Mouse (Mus musculus): ENCODE results near the gene Col25a1. TPM values are rescaled to one million over a fixed set of nuclear protein-coding genes. Genes with fewer than 3 reads are reported as not detected.

Gene Col25a1
- polyA plus RNA-seq, 1 experiment = 0.04 TPM

DNA sequence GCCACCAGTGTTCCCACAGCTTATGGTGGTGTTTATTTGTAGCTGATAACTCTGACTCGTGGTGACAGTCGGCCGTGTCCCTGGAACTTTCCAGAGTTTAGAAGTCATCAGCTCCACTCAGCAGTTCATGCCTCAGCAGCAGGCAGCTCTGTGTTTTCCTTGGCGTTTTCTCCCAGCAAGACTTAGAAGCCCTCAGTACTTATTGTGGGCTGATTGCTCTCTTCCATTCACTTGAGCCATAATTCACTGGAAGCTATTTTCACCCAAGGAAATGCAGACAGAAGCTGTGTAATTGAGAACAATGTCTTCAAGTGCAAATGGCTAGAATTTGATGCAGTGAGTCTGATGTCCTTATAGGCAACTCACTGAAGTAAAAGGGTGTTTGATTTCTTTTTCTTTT is 254.6 kb downstream of the Col25a1 start:
- Histone ChIP-seq H3K36me3 (ENCODE audit: control insufficient read depth, insufficient read depth, low read length) (no peaks in the 10 kb centered on the region), H3K27ac (ENCODE audit: insufficient read depth, low read depth, low read length) (no peak overlapping the region), H3K4me1 (ENCODE audit: control insufficient read depth, insufficient read depth, insufficient read length, low read length) (no peaks in the 10 kb centered on the region), H3K4me3 (ENCODE audit: low read depth, low read length) (no peak overlapping the region), H3K27me3 (ENCODE audit: control insufficient read depth, insufficient read depth, low read length) (no peaks in the 10 kb centered on the region)
- no peak for TF ChIP-seq POLR2A (IDR thresholded peaks at IDR 0.05; ENCODE audit: low read depth, low read length)
- TF ChIP-seq CTCF (IDR thresholded peaks at IDR 0.05; ENCODE audit: extremely low read depth, insufficient read length, insufficient replicate concordance, low read depth, low read length) = no peak
- 69% methylated on average over 4 of the region's 4 CpGs for WGBS

- TF ChIP-seq POLR2A (IDR thresholded peaks at IDR 0.05; ENCODE audit: low read depth, low read length) = no peak
- Histone ChIP-seq H3K27ac (ENCODE audit: insufficient read depth, low read depth, low read length) (no peak overlapping the region), H3K4me1 (ENCODE audit: control insufficient read depth, insufficient read depth, insufficient read length, low read length) (no peaks in the 10 kb centered on the region), H3K36me3 (ENCODE audit: control insufficient read depth, insufficient read depth, low read length) (no peaks in the 10 kb centered on the region), H3K4me3 (ENCODE audit: low read depth, low read length) (no peak overlapping the region), H3K27me3 (ENCODE audit: control insufficient read depth, insufficient read depth, low read length) (no peaks in the 10 kb centered on the region)
- WGBS = 84% methylated on average over 4 of the region's 4 CpGs
Measured at GRCm38 (mm10) chr3:130387156-130387555, 255.9 kb downstream of the Col25a1 start.

DNA sequence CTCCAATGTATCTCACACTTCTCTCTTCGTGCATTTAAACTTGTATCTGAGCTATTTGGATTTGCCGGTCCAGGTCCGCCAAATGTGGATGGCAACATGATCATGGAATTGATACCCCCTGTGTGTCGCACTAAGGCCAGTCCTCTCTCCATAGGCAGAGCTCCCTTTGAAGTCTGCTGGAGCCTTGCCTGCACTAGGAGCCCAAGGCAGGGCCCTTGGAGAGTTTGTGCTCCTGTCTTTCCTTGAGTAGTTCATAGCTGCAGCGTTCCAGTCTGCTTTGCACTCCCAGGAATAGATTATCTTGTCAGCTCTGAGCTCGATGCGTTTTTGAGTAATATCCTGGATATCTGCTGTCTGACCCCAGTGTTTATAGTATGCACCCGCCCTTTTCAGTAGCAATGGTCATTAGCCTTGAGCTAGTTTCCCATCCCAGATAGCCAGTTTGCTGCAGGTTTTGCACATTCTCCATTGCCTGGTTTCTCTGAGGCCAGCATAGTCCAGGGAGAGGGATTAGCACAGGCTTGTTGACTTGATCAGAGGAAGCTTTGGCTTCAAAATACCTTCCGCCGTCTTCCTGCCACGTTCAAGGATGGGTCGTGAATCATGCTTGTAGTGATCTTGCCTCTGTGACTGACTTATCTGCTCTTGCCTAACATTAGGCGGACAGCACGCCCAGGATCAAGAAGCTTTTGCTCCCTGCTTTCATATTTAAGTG is 258.1 kb downstream of the Col25a1 start:
- no peaks in the 10 kb centered on the region for H3K27me3 ChIP-seq (ENCODE audit: control insufficient read depth, insufficient read depth, low read length)
- no peak overlapping the region for H3K4me3 ChIP-seq (ENCODE audit: low read depth, low read length)
- no peak overlapping the region for H3K27ac ChIP-seq (ENCODE audit: insufficient read depth, low read depth, low read length)
- no peaks in the 10 kb centered on the region for H3K36me3 ChIP-seq (ENCODE audit: control insufficient read depth, insufficient read depth, low read length)
- H3K4me1 ChIP-seq (ENCODE audit: control insufficient read depth, insufficient read depth, insufficient read length, low read length) = no peaks in the 10 kb centered on the region
- 64% methylated on average over 14 of the region's 14 CpGs for WGBS
- TF ChIP-seq POLR2A (IDR thresholded peaks at IDR 0.05; ENCODE audit: low read depth, low read length) (no peak), CTCF (IDR thresholded peaks at IDR 0.05; ENCODE audit: extremely low read depth, insufficient read length, insufficient replicate concordance, low read depth, low read length) (no peak)

DNA sequence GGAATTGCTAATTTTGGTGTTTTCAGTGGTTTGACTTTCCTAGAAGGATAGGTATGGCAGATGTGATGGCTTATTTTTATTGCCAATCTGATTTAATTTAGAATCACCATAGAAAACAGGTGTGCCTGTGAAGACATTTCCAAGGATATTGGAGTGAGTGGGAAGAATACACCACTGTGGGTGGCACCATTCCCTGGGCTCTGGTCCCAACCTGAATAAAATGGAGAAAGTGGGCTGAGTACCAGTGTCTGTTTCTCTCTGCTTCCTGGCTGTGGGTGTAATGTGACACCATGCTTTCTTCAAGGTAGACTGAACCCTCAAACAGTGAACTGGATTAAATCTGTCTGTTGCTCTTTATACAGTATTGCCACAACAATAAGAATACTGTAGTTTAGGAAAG is 265.3 kb downstream of the Col25a1 start:
- H3K27me3 ChIP-seq (ENCODE audit: control insufficient read depth, insufficient read depth, low read length) = no peaks in the 10 kb centered on the region
- no peak overlapping the region for H3K27ac ChIP-seq (ENCODE audit: insufficient read depth, low read depth, low read length)
- H3K4me1 ChIP-seq (ENCODE audit: control insufficient read depth, insufficient read depth, insufficient read length, low read length) = no peaks in the 10 kb centered on the region
- no peaks in the 10 kb centered on the region for H3K36me3 ChIP-seq (ENCODE audit: control insufficient read depth, insufficient read depth, low read length)
- TF ChIP-seq CTCF (IDR thresholded peaks at IDR 0.05; ENCODE audit: extremely low read depth, insufficient read length, insufficient replicate concordance, low read depth, low read length) (no peak), POLR2A (IDR thresholded peaks at IDR 0.05; ENCODE audit: low read depth, low read length) (no peak)
- no peak overlapping the region for H3K4me3 ChIP-seq (ENCODE audit: low read depth, low read length)

DNA sequence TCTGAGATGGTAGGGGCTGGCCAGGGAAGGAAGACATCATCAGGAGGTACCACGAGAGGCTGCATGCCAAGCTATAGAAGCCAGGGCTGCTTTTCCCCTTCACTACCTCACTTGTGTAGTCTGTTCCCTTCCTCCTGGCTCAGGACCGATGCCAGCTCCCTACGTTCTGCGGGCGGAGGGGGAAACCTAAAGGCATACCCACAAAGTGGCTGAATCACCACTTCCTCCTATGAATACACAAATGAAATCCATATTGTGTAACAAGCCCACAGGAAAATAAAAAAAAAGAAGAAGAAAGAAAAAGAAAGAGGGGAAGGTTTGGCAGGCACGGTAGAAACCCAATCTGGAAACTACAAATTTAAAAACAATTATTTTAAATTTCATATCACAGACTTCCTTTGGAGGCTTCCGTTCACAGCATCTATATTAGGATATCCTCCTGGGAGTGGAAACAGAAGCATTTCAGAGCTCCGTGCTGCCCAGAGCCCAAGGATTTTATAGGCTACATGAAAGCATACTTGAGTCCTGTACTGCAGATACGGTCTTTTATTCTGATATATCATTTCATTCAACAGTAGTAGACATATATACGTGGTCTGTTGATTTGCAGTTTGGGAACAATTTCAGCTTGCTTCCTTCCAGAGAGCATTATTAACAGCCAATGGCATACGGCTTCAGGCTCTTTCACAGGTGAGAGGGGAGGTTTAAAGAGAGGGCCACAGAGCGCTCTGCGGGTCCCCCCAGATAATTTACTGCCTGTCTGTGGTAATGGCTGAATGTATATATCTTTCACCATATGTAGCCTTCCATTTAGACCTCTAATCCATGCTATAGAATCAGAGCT is 269.6 kb downstream of the Col25a1 start:
- Histone ChIP-seq H3K4me1 (ENCODE audit: control insufficient read depth, insufficient read depth, insufficient read length, low read length) (no peaks in the 10 kb centered on the region), H3K27me3 (ENCODE audit: control insufficient read depth, insufficient read depth, low read length) (no peaks in the 10 kb centered on the region), H3K27ac (ENCODE audit: insufficient read depth, low read depth, low read length) (no peak overlapping the region), H3K36me3 (ENCODE audit: control insufficient read depth, insufficient read depth, low read length) (no peaks in the 10 kb centered on the region), H3K4me3 (ENCODE audit: low read depth, low read length) (no peak overlapping the region)
- WGBS = 73% methylated on average over 13 of the region's 13 CpGs
- TF ChIP-seq POLR2A (IDR thresholded peaks at IDR 0.05; ENCODE audit: low read depth, low read length) = no peak
- TF ChIP-seq CTCF (IDR thresholded peaks at IDR 0.05; ENCODE audit: extremely low read depth, insufficient read length, insufficient replicate concordance, low read depth, low read length) = no peak

GRCm38 (mm10) chr3:130401560-130401852 is 270.2 kb downstream of the Col25a1 start:
- Histone ChIP-seq H3K27ac (ENCODE audit: insufficient read depth, low read depth, low read length) (no peak overlapping the region), H3K4me3 (ENCODE audit: low read depth, low read length) (no peak overlapping the region), H3K27me3 (ENCODE audit: control insufficient read depth, insufficient read depth, low read length) (no peaks in the 10 kb centered on the region), H3K36me3 (ENCODE audit: control insufficient read depth, insufficient read depth, low read length) (no peaks in the 10 kb centered on the region), H3K4me1 (ENCODE audit: control insufficient read depth, insufficient read depth, insufficient read length, low read length) (no peaks in the 10 kb centered on the region)
- TF ChIP-seq CTCF (IDR thresholded peaks at IDR 0.05; ENCODE audit: extremely low read depth, insufficient read length, insufficient replicate concordance, low read depth, low read length) (no peak), POLR2A (IDR thresholded peaks at IDR 0.05; ENCODE audit: low read depth, low read length) (no peak)
- WGBS = 76% methylated on average over 1 of the region's 1 CpGs

DNA sequence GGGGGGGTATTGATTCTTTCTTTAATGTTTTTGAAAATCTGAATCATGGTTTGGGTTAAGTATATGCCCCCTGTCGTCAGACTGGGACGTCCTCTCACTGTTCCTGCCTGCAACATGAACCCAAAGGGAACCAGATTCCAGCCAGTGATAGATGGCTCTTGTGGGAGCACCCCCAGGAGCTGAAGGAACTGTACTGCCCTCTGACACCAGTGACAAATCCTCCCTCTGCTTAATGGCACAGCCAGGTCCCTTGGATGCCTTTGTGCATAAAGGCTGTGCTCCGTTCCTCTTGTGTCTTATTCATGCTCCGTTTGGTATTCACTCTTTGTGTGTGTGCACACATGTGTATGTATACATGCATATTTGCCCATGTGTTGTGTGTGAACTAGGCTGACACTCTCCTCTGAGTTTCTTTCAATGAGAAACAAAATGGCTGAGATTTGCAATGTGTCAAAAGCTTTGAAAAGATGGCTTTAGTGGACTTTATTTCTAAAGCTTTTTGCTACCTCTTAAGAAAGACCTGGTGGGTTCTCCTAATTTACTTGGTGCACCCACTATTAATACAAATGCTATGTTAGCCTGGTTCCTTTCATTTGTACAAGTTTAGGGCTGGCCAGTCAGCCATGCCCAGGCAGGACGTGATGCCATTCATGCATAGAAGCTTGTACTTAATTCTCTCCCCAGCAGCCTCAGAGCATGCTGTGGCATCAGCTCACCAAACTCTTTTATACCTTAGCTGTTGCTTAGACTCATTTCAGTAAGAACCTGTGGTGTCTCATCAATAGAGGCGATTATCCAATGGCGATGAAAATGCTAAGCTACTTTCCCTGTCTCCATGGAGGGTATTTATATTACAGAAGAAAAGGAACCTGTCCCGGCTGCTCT is 273.5 kb downstream of the Col25a1 start:
- H3K27ac ChIP-seq (ENCODE audit: insufficient read depth, low read depth, low read length) = no peak overlapping the region
- TF ChIP-seq POLR2A (IDR thresholded peaks at IDR 0.05; ENCODE audit: low read depth, low read length) (no peak), CTCF (IDR thresholded peaks at IDR 0.05; ENCODE audit: extremely low read depth, insufficient read length, insufficient replicate concordance, low read depth, low read length) (no peak)

More for the DNA sequence above, 273.5 kb downstream of the Col25a1 start:
- H3K36me3 ChIP-seq (ENCODE audit: control insufficient read depth, insufficient read depth, low read length) = no peaks in the 10 kb centered on the region
- no peaks in the 10 kb centered on the region for H3K4me1 ChIP-seq (ENCODE audit: control insufficient read depth, insufficient read depth, insufficient read length, low read length)
- no peak overlapping the region for H3K4me3 ChIP-seq (ENCODE audit: low read depth, low read length)
- H3K27me3 ChIP-seq (ENCODE audit: control insufficient read depth, insufficient read depth, low read length) = no peaks in the 10 kb centered on the region
- WGBS = 79% methylated on average over 8 of the region's 8 CpGs
